Mouse (Mus musculus) yolk sac, embryonic 10.5 days (tissue): Measurements from ENCODE around the gene Dnmt3b.
"Not testable (repeated sequence)": the region's sequence is repeated elsewhere in the genome, so short reads cannot be mapped to it uniquely, and the experiment has no call there.

Experiments
- DNase-seq: peaks from one replicate; pipeline ENCODE4 v3.0.0-alpha.2; 2017; ENCODE audit warnings: low spot score

Gene Dnmt3b

GRCm38 (mm10) chr2:153712646-153713091 lies 63.4 kb downstream of the Dnmt3b start:
- no peak for DNase-seq

GRCm38 (mm10) chr2:153713227-153713626 lies 64.0 kb downstream of the Dnmt3b start:
- no peak for DNase-seq

GRCm38 (mm10) chr2:153717861-153718260 lies 68.6 kb downstream of the Dnmt3b start:
- not testable (repeated sequence) for DNase-seq

- DNase-seq, result no peak
Observed at GRCm38 (mm10) chr2:153723098-153723497, 73.8 kb downstream of the Dnmt3b start.

- DNase-seq, result no peak
Observed at GRCm38 (mm10) chr2:153724424-153724823, 75.2 kb downstream of the Dnmt3b start.

GRCm38 (mm10) chr2:153724871-153725270 lies 75.6 kb downstream of the Dnmt3b start:
- no peak for DNase-seq

- no peak for DNase-seq
Observed at GRCm38 (mm10) chr2:153725291-153725690, 76.0 kb downstream of the Dnmt3b start.

- no peak for DNase-seq
Observed at GRCm38 (mm10) chr2:153734033-153734432, 84.8 kb downstream of the Dnmt3b start.
